Mouse (Mus musculus) hematopoietic stem cell, adult 5-6 weeks (primary cell): ENCODE results near the gene Bcr. TPM values are rescaled to one million over a fixed set of nuclear protein-coding genes. Genes with fewer than 3 reads are reported as not detected.
A peak's percentile ranks its signal among the peaks of the same experiment; 100 is the strongest.

ENCODE experiments used
- ATAC-seq, 2 experiments: fragments of 125-278 bp in 1 of 2; replicated peaks in 1 of 2; 2 replicates each; pipeline ENCODE4 v1.8.0; 2016 to 2017; ENCODE audit warnings: inconsistent platforms in 2 of 2, mild to moderate bottlenecking in 2 of 2, moderate number of reproducible peaks in 2 of 2, low read depth in 1 of 2, moderate TSS enrichment in 1 of 2; ENCODE audit not compliant: low FRiP score in 2 of 2, poor library complexity in 2 of 2, severe bottlenecking in 2 of 2, insufficient read depth in 1 of 2, low TSS enrichment in 1 of 2
- total RNA-seq: library from RNA; stranded (forward); fragments of 172-1452, 232-1000 nt; gene quantifications from 2 replicates; pipeline ENCODE4 v1.2.3, GENCODE M21; 2017

The Bcr gene
- total RNA-seq, 1 experiment from 2014 or later = 34.9 TPM

- ATAC-seq = no peak
These were observed 46.6 kb downstream of the Bcr start for GRCm38 (mm10) chr10:75106940-75107381.

GRCm38 (mm10) chr10:75108092-75108491 lies 47.7 kb downstream of the Bcr start:
- ATAC-seq = no peak

- ATAC-seq = no peak
These were observed 51.2 kb downstream of the Bcr start for GRCm38 (mm10) chr10:75111446-75112201.

- ATAC-seq = no peak
These were observed 52.0 kb downstream of the Bcr start for GRCm38 (mm10) chr10:75112405-75112804.

- ATAC-seq = no peak
These were observed 53.2 kb downstream of the Bcr start for GRCm38 (mm10) chr10:75113620-75114019.

GRCm38 (mm10) chr10:75115240-75115639 lies 54.8 kb downstream of the Bcr start:
- ATAC-seq = no peak

DNA sequence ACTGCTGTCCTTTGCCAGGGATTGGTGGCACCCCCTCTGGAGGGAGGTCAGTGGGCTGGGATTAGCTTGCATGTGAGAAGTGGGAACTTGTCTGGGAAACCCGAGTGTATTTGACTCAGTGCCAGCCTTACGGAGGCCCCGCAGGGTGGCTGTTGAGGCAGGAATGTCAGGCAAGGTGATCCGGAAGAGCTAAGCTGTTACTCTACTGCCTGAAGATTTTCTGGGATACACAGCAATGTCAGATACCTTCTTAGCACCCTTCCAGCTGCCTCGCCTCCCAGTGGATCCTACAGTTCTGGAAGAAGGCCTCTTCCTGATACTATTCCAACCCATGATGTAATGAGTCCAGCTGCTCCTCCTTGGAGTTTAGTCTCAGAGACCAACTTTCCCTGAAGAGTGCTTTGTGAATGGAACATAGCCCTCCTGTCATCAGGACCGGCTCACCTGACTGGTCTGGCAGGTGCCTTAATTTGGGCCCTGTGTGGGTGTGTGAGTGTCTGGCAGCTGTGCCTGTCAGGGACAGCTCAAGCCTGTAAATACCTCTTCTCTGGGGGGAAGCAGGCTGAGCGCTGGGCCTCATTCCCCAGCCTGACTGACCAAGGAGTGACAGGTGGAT lies 56.6 kb downstream of the Bcr start:
- no peak for ATAC-seq

DNA sequence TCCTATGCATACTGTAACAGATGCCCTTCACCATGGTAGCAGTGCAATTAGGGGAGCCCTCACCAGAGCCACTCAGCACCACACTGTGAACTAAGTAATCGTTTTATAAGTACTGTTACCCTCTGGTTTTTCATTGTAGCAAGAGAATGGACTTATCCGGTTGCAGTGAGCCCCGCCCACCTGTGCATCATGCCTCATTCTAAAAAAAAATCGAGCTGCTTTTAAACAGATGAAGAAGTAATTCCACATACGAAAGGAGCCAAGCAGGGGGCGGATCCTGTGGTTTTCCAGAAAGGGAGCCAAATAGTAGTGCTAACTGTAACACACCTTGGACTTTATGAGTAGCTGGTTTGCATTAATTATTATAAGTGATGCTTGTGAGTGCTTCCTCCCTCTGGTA lies 58.1 kb downstream of the Bcr start:
- no peak for ATAC-seq

- peak in 1 of 2 experiments; percentile 27; a peak in 1 of 4 replicates for ATAC-seq
These were observed 59.0 kb downstream of the Bcr start for GRCm38 (mm10) chr10:75119396-75119795.

DNA sequence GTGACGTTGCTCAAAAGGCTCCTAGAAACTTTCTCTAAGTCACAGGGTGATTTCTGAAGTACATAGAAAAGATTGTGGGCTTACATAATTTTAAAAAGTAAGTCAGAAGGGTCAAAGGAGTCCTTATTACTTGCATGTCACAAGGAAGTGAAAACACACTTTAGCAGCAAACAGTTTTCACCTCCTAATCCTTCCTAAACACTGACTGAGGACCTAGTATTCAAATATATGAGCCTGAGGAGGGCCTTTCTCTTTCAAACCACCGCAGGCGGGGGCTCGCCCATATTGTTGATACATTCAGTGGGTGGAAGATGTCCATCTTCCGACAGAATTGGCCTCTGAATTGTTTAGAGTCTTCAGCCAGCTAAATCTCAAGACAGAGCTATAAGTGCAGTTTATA lies 59.8 kb downstream of the Bcr start:
- ATAC-seq = no peak

DNA sequence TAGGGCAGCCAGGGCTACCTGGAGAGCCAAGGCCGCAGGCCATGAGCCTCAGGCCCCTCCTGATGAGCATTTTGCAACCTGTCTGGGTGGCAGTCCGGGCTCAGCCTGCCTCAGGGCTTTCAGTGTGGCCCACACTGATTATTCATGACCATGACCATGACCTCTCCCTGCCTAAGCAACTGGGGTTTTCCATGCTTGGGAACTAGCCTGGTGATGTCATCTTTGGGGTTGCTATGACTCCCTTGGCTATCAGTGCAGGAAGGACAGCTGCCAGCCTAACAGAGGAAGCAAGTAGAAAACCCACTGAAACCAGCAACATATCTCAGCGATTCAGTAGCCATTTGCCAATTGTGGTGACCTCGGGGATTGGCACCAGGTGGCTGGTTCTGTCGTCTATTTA lies 60.6 kb downstream of the Bcr start:
- ATAC-seq = peak; percentile 68 to 69

DNA sequence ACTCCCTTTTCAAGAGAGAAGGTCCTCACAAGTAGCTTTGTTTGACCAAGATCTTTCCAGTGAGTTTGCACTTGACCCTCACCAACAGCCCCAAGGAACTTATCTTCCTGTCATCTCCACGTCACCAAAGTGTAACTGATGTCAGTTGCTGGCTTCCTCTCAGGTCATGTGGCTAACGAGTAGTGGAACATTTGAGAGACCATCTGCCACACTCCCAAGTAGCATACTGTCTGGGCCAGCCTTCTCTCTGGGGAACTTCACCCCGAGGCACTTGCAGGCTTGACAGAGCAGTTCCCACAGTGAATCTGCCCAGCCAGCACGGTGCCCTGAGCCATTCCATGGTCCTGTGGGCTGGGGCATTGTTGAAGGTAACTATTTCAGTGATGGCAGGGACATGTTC lies 65.2 kb downstream of the Bcr start:
- peak in 1 of 2 experiments; percentile 33; a peak in 1 of 4 replicates for ATAC-seq

DNA sequence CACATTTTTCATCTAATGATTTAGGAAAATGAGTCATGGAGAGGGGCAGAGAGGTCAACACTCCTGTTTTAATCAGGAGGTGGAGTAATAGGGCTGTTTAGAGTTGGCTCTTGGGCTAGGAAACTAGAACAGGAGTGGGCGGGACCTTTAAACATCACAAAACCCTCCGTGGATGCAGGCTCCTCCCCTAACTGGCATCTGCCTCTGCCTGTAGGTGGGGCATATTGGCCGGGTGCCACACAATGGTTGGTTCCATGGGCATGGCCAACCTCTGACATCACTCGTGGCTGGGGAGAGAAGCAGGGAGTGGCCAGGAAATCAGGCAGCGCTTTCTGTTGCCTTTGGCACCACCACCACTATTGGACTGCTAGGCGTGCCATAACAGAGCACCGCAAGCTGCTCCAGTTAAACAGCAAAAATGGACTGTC lies 68.9 kb downstream of the Bcr start:
- peak; percentile 15 to 44; a peak in 2 of 4 replicates for ATAC-seq

DNA sequence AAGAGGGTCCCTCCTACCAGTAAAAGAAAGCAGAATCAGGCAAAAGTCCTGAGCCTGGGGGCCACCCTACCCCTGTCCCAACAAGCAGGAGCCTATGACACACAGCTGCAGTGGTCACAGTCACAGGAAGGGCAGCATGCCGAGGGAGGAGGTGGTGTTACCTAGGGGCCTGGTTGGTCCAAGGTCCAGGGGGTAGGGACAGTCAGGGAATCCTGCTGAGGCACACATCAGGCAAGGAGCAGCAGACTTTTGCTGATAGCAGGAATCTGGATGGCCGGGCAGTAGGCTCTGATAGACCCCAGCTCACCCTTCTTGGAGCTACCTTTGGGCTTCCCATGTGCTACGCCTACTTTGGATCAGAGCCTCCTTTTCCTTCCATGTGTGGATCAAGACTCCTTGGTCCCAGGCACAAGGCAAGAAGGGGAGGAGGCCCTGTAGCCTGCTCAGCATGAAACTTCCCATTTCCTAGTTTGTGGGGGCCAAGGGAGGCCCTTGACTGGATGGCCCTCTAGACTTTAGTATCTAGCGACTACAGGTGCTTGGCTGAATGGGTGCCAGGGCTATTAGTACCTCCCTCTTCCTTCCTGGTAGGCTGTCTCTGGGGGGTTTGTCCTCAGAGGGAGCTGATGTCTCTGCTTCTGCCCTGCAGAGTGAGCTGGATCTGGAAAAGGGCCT lies 70.1 kb downstream of the Bcr start:
- peak; percentile 25 to 50; a peak in 2 of 4 replicates for ATAC-seq

- ATAC-seq = no peak
These were observed 71.2 kb downstream of the Bcr start for GRCm38 (mm10) chr10:75131625-75132024.

GRCm38 (mm10) chr10:75134861-75135517 lies 74.6 kb downstream of the Bcr start:
- ATAC-seq = no peak

DNA sequence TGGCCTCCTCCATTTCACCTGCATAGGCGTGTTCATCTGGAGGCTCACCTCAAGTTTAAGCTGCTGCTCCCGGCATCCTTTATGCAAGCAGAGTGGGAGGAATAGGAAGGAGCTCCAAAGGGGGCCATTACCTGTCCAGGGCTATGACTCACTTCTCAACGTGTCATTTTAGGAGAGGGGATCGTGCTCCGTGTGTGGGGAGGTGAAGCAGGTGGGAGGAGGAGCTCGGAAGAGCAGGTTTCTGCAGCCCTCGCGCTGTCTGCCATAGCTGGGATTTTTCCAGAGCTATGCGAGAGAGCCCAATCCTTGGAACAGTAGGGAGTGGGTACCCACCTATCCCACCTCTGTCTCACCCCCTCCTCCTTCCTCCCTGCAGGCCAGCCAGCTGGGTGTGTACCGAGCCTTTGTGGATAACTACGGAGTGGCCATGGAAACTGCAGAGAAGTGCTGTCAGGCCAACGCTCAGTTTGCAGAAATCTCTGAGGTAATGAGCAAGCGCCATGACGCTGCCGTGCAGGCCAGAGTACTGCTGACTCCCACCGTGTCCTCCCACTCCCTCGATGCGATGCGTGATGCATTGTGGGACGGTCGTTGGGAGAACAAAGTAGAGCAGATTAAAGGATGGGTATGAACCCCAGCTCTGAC lies 75.2 kb downstream of the Bcr start:
- ATAC-seq = no peak
